Mouse (Mus musculus): ENCODE results near the gene Kazn. TPM values are rescaled to one million over a fixed set of nuclear protein-coding genes. Genes with fewer than 3 reads are reported as not detected.

The Kazn gene
- 0.15 TPM for polyA plus RNA-seq (2017; shearing (Covaris generic))

GRCm38 (mm10) chr4:142239240-142240126 is at the start of gene Kazn:
Kazn (minus strand) TSS chr4:142239401.

DNA sequence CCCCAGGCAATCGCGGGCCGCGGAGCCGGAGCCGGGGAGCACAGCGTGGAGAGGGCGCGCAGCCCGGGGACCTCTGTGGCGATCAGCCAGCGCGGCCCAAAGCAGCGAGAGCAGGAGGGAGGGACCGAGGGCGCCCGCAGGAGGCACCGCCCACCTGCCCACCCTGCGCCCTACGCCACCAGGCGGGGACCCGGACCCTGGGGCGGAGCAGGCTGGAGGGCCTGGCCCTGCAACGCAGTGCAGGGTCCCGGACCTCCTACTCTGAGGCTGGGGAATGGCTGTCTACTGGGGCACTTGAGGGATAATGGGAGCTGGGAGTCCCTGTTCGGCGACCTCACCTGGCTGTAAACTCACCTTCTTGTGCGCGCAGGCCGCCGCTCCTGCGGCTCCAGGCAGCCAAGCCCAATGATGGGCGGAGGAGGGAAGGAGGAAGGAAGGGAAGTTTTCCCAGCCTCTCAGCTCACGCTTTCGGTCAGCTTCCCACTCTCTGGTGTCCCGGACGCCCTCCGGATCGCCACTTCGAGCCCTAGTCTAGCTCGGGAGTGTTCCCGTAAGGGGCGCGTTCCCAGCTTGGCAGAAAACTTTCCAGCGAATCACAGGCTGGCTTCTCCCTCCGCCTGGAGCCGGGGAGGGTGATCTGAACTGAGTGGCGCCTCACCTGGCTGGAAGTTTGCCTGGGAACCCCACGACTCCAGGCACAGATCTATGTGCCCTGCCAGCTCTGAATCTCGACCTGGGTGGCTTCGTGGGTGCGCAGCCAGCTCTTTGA is 154.9 kb downstream of the Kazn start, which contains the start of gene Tmem51:
TSS of gene Tmem51 (minus strand) at position 174 of the 769 bp plus-strand sequence.

Other genes with a start within 250 kb of the Kazn start
- gene Fhad1, start 224.3 kb downstream of the Kazn start, polyA plus RNA-seq (2017; shearing (Covaris generic)), result 0.79 TPM
- 1.2 TPM for gene Tmem51, start 155.1 kb downstream of the Kazn start, polyA plus RNA-seq (2017; shearing (Covaris generic))

Data from CD4-positive, CD25-positive, alpha-beta regulatory T cell, adult 9 weeks (primary cell).